ENCODE assay signal across 25 mouse cellular contexts in genomic region chr5:88562863-88563780, GRCm38 (mm10). TPM values are rescaled to one million over a fixed set of nuclear protein-coding genes. Genes with fewer than 3 reads are reported as not detected.
A peak's percentile ranks its signal among the peaks of the same experiment; 100 is the strongest.
DNase-seq lines count a peak whose midpoint lies in the region; ATAC-seq and TF ChIP-seq lines count a peak whose summit lies in the region.
"Had no signal": no experiment of that assay in that cellular context is flagged by ENCODE, and none has a peak within 500 bp of the region (broad histone marks: within the 10 kb centered on the region; RNA-seq: fewer than 3 reads in every experiment).

No protein-coding gene starts in this region.

- ATAC-seq in heart, embryonic 14.5 days (ENCODE audit: insufficient number of reproducible peaks, insufficient read depth, low FRiP score, low read depth): no peak
- ATAC-seq: CD4-positive, CD25-positive, alpha-beta regulatory T cell, adult 4 months; forebrain, embryonic 15.5 days; midbrain, embryonic 16.5 days had no signal

- H3K36me3 ChIP-seq in heart, embryonic 14.5 days (ENCODE audit: control insufficient read depth, insufficient read depth, low read length): no peaks in the 10 kb centered on the region
- H3K36me3 ChIP-seq in forebrain, embryonic 10.5 days (replicated peaks): peaks cover 2% of the 10 kb centered on the region
- H3K36me3 ChIP-seq: forebrain, embryonic 15.5 days; neural tube, embryonic 13.5 days had no signal

- no peaks in the 10 kb centered on the region for H3K27me3 ChIP-seq in heart, embryonic 14.5 days (ENCODE audit: control insufficient read depth, insufficient read depth, low read length)
- no peaks in the 10 kb centered on the region for H3K27me3 ChIP-seq in forebrain, embryonic 10.5 days (ENCODE audit: poor library complexity, severe bottlenecking)
- H3K27me3 ChIP-seq: forebrain, embryonic 15.5 days; hindbrain, embryonic 12.5 days; limb, embryonic 13.5 days; neural tube, embryonic 13.5 days had no signal

- peaks cover 0 to 12% of the 10 kb centered on the region in 2 experiments; a peak in 2 of 4 replicates for H3K4me1 ChIP-seq in heart, embryonic 14.5 days (ENCODE audit: control insufficient read depth in 2 of 2, insufficient read depth in 2 of 2, low read length in 2 of 2)
- peaks cover 18% of the 10 kb centered on the region for H3K4me1 ChIP-seq in forebrain, embryonic 10.5 days

- intact Hi-C loops in heart, postnatal 25 days (cut with DNase I): loop anchor here (10.0 kb wide), 1 partner anchor 202 kb away; the partner anchor contains the start of gene Dck
- intact Hi-C loops in left cerebral cortex, adult 2 months (cut with DNase I): no loop called here
- intact Hi-C loops in left cerebral cortex, postnatal 25 days (cut with DNase I): no loop called here

- TF ChIP-seq CTCF in left cerebral cortex, adult 2 months (IDR thresholded peaks at IDR 0.05): peak; percentile 17

- no peak overlapping the region for H3K9ac ChIP-seq in heart, embryonic 14.5 days (ENCODE audit: low read length)

- H3K4me2 ChIP-seq in heart, embryonic 14.5 days (ENCODE audit: low read length): peak overlapping the region; percentile 84; the same call in 1 of the 2 replicates

- no peak overlapping the region for H3K27ac ChIP-seq in heart, embryonic 14.5 days (replicated peaks in 1 of 2; ENCODE audit: control insufficient read depth in 1 of 2, insufficient read depth in 1 of 2, low read depth in 2 of 2, low read length in 2 of 2)
- no peak overlapping the region for H3K27ac ChIP-seq in left cerebral cortex, adult 2 months
- no peak overlapping the region for H3K27ac ChIP-seq in forebrain, embryonic 10.5 days
- H3K27ac ChIP-seq: forebrain, embryonic 15.5 days; hindbrain, embryonic 12.5 days; kidney, postnatal 0 days; limb, embryonic 13.5 days; neural tube, embryonic 13.5 days had no signal

- no peak for DNase-seq in heart, postnatal 25 days (ENCODE audit: low spot score)
- no peak for DNase-seq in left cerebral cortex, adult 2 months (ENCODE audit: extremely low spot score in 1 of 2, low spot score in 2 of 2)
- DNase-seq in left cerebral cortex, postnatal 25 days (ENCODE audit: low spot score in 2 of 2): no peak
- DNase-seq in urinary bladder, postnatal 14 days (ENCODE audit: low spot score): peak; percentile 60
- DNase-seq in urinary bladder, postnatal 25 days (ENCODE audit: low spot score): no peak
- DNase-seq in adrenal gland, adult 18-20 months (ENCODE audit: low spot score in 2 of 2): no peak
- no peak for DNase-seq in forebrain, embryonic 10.5 days (ENCODE audit: extremely low spot score, low spot score)
- DNase-seq: adrenal gland, postnatal 25 days; cerebellum, adult 8-10 months; kidney, adult 18-20 months; layer of hippocampus, postnatal 36 days; lung, adult 18-20 months; lung, postnatal 14 days; retina, postnatal 1 day; right cerebral cortex, postnatal 25 days; spleen, adult 18-20 months had no signal

- 65% methylated on average over 8 of the region's 8 CpGs for WGBS in heart, embryonic 14.5 days
- WGBS in forebrain, embryonic 10.5 days: 78% methylated on average over 8 of the region's 8 CpGs

- H3K9me3 ChIP-seq in heart, embryonic 14.5 days (ENCODE audit: control insufficient read depth, low read length): no peaks in the 10 kb centered on the region
- H3K9me3 ChIP-seq in forebrain, embryonic 10.5 days: no peaks in the 10 kb centered on the region
- H3K9me3 ChIP-seq: forebrain, embryonic 15.5 days; heart, embryonic 10.5 days; hindbrain, embryonic 12.5 days; limb, embryonic 13.5 days; neural tube, embryonic 13.5 days had no signal

- no peak overlapping the region for H3K4me3 ChIP-seq in heart, embryonic 14.5 days (ENCODE audit: control insufficient read depth in 1 of 2, insufficient read depth in 1 of 2, low read depth in 1 of 2, low read length in 2 of 2)
- no peak overlapping the region for H3K4me3 ChIP-seq in left cerebral cortex, adult 2 months
- no peak overlapping the region for H3K4me3 ChIP-seq in forebrain, embryonic 10.5 days

RNA-seq across cellular contexts. Expression of gene Rufy3, which starts 1.7 kb away (rescaled TPM):
- polyA plus RNA-seq in heart, embryonic 14.5 days (2014; fragmentation: Nextera tagmentation; extraction: Ambion mirVana): 15.6 and 16.5 TPM in 2 replicates
- total RNA-seq in heart, postnatal 25 days (2021): 10 to 100 TPM; 10.5 to 11.5 TPM
- total RNA-seq in left cerebral cortex, adult 2 months (2021): 100 to 1,000 TPM; 175 to 181 TPM
- 100 to 1,000 TPM; 176 to 178 TPM for total RNA-seq in left cerebral cortex, postnatal 25 days (2021)
- total RNA-seq in adrenal gland, adult 18-20 months (2021): 10 to 100 TPM; 21.1 to 26.7 TPM
- polyA plus RNA-seq in forebrain, embryonic 10.5 days (2016; fragmentation: Nextera tagmentation; extraction: Ambion mirVana): 29.6 and 33.9 TPM in 2 replicates

RNA-seq across cellular contexts. Expression of gene Utp3, which starts 8.9 kb away (rescaled TPM):
- polyA plus RNA-seq in heart, embryonic 14.5 days (2014; fragmentation: Nextera tagmentation; extraction: Ambion mirVana): 42.0 and 42.3 TPM in 2 replicates
- total RNA-seq in heart, postnatal 25 days (2021): 10 to 100 TPM; 19.3 to 19.9 TPM
- 10 to 100 TPM; 25.8 to 31.5 TPM for total RNA-seq in left cerebral cortex, adult 2 months (2021)
- 10 to 100 TPM; 23.8 to 25.0 TPM for total RNA-seq in left cerebral cortex, postnatal 25 days (2021)
- total RNA-seq in adrenal gland, adult 18-20 months (2021): 10 to 100 TPM; 31.4 to 39.5 TPM
- 86.5 and 95.9 TPM in 2 replicates for polyA plus RNA-seq in forebrain, embryonic 10.5 days (2016; fragmentation: Nextera tagmentation; extraction: Ambion mirVana)

RNA-seq across cellular contexts. Expression of gene Jchain, which starts 35.4 kb away (rescaled TPM):
- 0.11 TPM in 1 of 2 replicates, not detected in the other for polyA plus RNA-seq in heart, embryonic 14.5 days (2014; fragmentation: Nextera tagmentation; extraction: Ambion mirVana)
- under 1 TPM in 1 of 2 experiments, not detected in 1; 0.10 TPM for total RNA-seq in heart, postnatal 25 days (2021)
- under 1 TPM; 0.47 to 0.66 TPM for total RNA-seq in left cerebral cortex, adult 2 months (2021)
- under 1 TPM; 0.46 to 0.55 TPM for total RNA-seq in left cerebral cortex, postnatal 25 days (2021)
- 1 to 10 TPM in 1 of 2 experiments, under 1 TPM in 1; 0.66 to 4.7 TPM for total RNA-seq in adrenal gland, adult 18-20 months (2021)
- polyA plus RNA-seq in forebrain, embryonic 10.5 days (2016; fragmentation: Nextera tagmentation; extraction: Ambion mirVana): 0.14 TPM in 1 of 2 replicates, not detected in the other
- polyA plus RNA-seq: heart, embryonic 10.5 days; limb, embryonic 13.5 days had no signal

Comparison
In these comparisons a context has a peak if more than half of its experiments do, and no peak if none do; other contexts are left out.
1. RNA of gene Rufy3, which starts 1.7 kb away (total RNA-seq): 175 to 181 TPM in left cerebral cortex, adult 2 months and 176 to 178 TPM in left cerebral cortex, postnatal 25 days; 21.1 to 26.7 TPM in adrenal gland, adult 18-20 months and 10.5 to 11.5 TPM in heart, postnatal 25 days; every median in the first group is over 4 times any median in the second.